Mouse (Mus musculus) urinary bladder, postnatal 10 days (tissue): ENCODE measurements around the gene Olfr159.
"Not testable (repeated sequence)": the region's sequence is repeated elsewhere in the genome, so short reads cannot be mapped to it uniquely, and the experiment has no call there.

Experiments
- DNase-seq: peaks from one replicate; pipeline ENCODE4 v3.0.0; 2022; ENCODE audit warnings: low spot score

Gene Olfr159

GRCm38 (mm10) chr4:43770909-43771308 is at the start of gene Olfr159:
Gene Olfr159, minus strand, starts transcription at chr4:43771009.
- DNase-seq = no peak

GRCm38 (mm10) chr4:43798936-43799335 is 28.1 kb upstream of the Olfr159 start:
- DNase-seq = no peak

GRCm38 (mm10) chr4:43795844-43796243 is 25.0 kb upstream of the Olfr159 start:
- DNase-seq = not testable (repeated sequence)

- no peak for DNase-seq
These were observed 24.5 kb upstream of the Olfr159 start for GRCm38 (mm10) chr4:43795296-43795695.

- no peak for DNase-seq
These were observed 1.5 kb upstream of the Olfr159 start for GRCm38 (mm10) chr4:43772304-43772703.

- DNase-seq = no peak
These were observed 817 bp upstream of the Olfr159 start for GRCm38 (mm10) chr4:43771626-43772025.

GRCm38 (mm10) chr4:43769374-43769773 is 1.4 kb downstream of the Olfr159 start:
- no peak for DNase-seq

GRCm38 (mm10) chr4:43768341-43768740 is 2.5 kb downstream of the Olfr159 start:
- no peak for DNase-seq

GRCm38 (mm10) chr4:43763410-43763809 is 7.4 kb downstream of the Olfr159 start:
- DNase-seq = no peak

GRCm38 (mm10) chr4:43761336-43761735 is 9.5 kb downstream of the Olfr159 start:
- DNase-seq = no peak

- no peak for DNase-seq
These were observed 10.3 kb downstream of the Olfr159 start for GRCm38 (mm10) chr4:43760460-43760859.

- DNase-seq = no peak
These were observed 11.0 kb downstream of the Olfr159 start for GRCm38 (mm10) chr4:43759571-43760418.

GRCm38 (mm10) chr4:43757213-43757612 is 13.6 kb downstream of the Olfr159 start:
- no peak for DNase-seq

GRCm38 (mm10) chr4:43745187-43745586 is 25.6 kb downstream of the Olfr159 start:
- DNase-seq = no peak

- no peak for DNase-seq
These were observed 27.7 kb downstream of the Olfr159 start for GRCm38 (mm10) chr4:43743099-43743498.

GRCm38 (mm10) chr4:43742637-43743036 is 28.2 kb downstream of the Olfr159 start:
- DNase-seq = no peak

GRCm38 (mm10) chr4:43741526-43741925 is 29.3 kb downstream of the Olfr159 start:
- DNase-seq = no peak

GRCm38 (mm10) chr4:43738989-43739674 is 31.7 kb downstream of the Olfr159 start:
- DNase-seq = no peak

- no peak for DNase-seq
These were observed 33.7 kb downstream of the Olfr159 start for GRCm38 (mm10) chr4:43737144-43737543.

- no peak for DNase-seq
These were observed 37.6 kb downstream of the Olfr159 start for GRCm38 (mm10) chr4:43733186-43733585.

GRCm38 (mm10) chr4:43732171-43732570 is 38.6 kb downstream of the Olfr159 start:
- DNase-seq = no peak

- no peak for DNase-seq
These were observed 40.0 kb downstream of the Olfr159 start for GRCm38 (mm10) chr4:43730750-43731297.
